Mouse (Mus musculus) c-Kit-negative CD71-positive TER-119-positive erythroid progenitor cells, embryonic 14.5 days (primary cell): Measurements from ENCODE around the gene Mier3.
A peak's percentile ranks its signal among the peaks of the same experiment; 100 is the strongest.

Experiments used
- DNase-seq: peaks from one replicate; pipeline ENCODE4 v3.0.0-alpha.2; 2013; ENCODE audit warnings: low read depth, low spot score

Gene Mier3

GRCm38 (mm10) chr13:111680679-111681078, at the start of gene Mier3:
Gene Mier3 (plus strand): TSS chr13:111680979.
- no peak for DNase-seq

GRCm38 (mm10) chr13:111634163-111635160, 46.3 kb upstream of the Mier3 start:
- no peak for DNase-seq

GRCm38 (mm10) chr13:111640319-111640718, 40.5 kb upstream of the Mier3 start:
- no peak for DNase-seq

GRCm38 (mm10) chr13:111643636-111644035, 37.1 kb upstream of the Mier3 start:
- DNase-seq = no peak

GRCm38 (mm10) chr13:111646204-111646603, 34.6 kb upstream of the Mier3 start:
- no peak for DNase-seq

- DNase-seq = no peak
Observed at GRCm38 (mm10) chr13:111647279-111647678, 33.5 kb upstream of the Mier3 start.

GRCm38 (mm10) chr13:111651020-111651419, 29.8 kb upstream of the Mier3 start:
- no peak for DNase-seq

- DNase-seq = no peak
Observed at GRCm38 (mm10) chr13:111655273-111655672, 25.5 kb upstream of the Mier3 start.

GRCm38 (mm10) chr13:111655856-111656255, 24.9 kb upstream of the Mier3 start:
- DNase-seq = no peak

GRCm38 (mm10) chr13:111656309-111656708, 24.5 kb upstream of the Mier3 start:
- DNase-seq = peak; percentile 52

GRCm38 (mm10) chr13:111656769-111657168, 24.0 kb upstream of the Mier3 start:
- peak; percentile 55 for DNase-seq

- no peak for DNase-seq
Observed at GRCm38 (mm10) chr13:111658501-111659280, 22.1 kb upstream of the Mier3 start.

- DNase-seq = no peak
Observed at GRCm38 (mm10) chr13:111659430-111659829, 21.3 kb upstream of the Mier3 start.

GRCm38 (mm10) chr13:111660072-111660471, 20.7 kb upstream of the Mier3 start:
- no peak for DNase-seq

- DNase-seq = no peak
Observed at GRCm38 (mm10) chr13:111660556-111660955, 20.2 kb upstream of the Mier3 start.

- DNase-seq = no peak
Observed at GRCm38 (mm10) chr13:111668016-111668415, 12.8 kb upstream of the Mier3 start.

- DNase-seq = no peak
Observed at GRCm38 (mm10) chr13:111676841-111677240, 3.9 kb upstream of the Mier3 start.

GRCm38 (mm10) chr13:111684056-111684625, 3.4 kb downstream of the Mier3 start:
- no peak for DNase-seq

GRCm38 (mm10) chr13:111685751-111686462, 5.1 kb downstream of the Mier3 start:
- peak; percentile 62 for DNase-seq

- DNase-seq = no peak
Observed at GRCm38 (mm10) chr13:111686522-111687284, 5.9 kb downstream of the Mier3 start.
